Mouse (Mus musculus) stomach, postnatal 0 days (tissue): ENCODE results near the gene Tenm2. TPM values are rescaled to one million over a fixed set of nuclear protein-coding genes. Genes with fewer than 3 reads are reported as not detected.

Experiments
- ATAC-seq: fragments of 200-750 bp; cut with Nextera tagmentation; 2 replicates; pipeline ENCODE4 v1.8.0; 2017; ENCODE audit not compliant: low FRiP score, low TSS enrichment
- DNase-seq: peaks from one replicate; pipeline ENCODE4 v3.0.0-alpha.2; 2016; ENCODE audit warnings: low spot score
- H3K27ac ChIP-seq: fragments of 300-500 bp; sonication (generic); replicated peaks from 2 replicates; pipeline ENCODE4 v1.5.1; 2014; ENCODE audit warnings: mild to moderate bottlenecking, control low read depth
- H3K27me3 ChIP-seq: fragments of 300-500 bp; sonication (generic); 2 replicates; pipeline ENCODE4 v1.6.1; 2014; ENCODE audit warnings: low read length; ENCODE audit not compliant: control insufficient read depth, insufficient read depth
- H3K36me3 ChIP-seq: fragments of 300-500 bp; sonication (generic); 2 replicates; pipeline ENCODE4 v1.6.1; 2014; ENCODE audit warnings: low read length, mixed read lengths; ENCODE audit not compliant: control insufficient read depth, insufficient read depth
- H3K4me1 ChIP-seq: fragments of 300-500 bp; sonication (generic); replicated peaks from 2 replicates; pipeline ENCODE4 v1.6.1; 2014; ENCODE audit warnings: antibody characterized with exemption; ENCODE audit not compliant: control insufficient read depth, insufficient read depth
- H3K4me2 ChIP-seq: fragments of 300-500 bp; sonication (generic); replicated peaks from 2 replicates; pipeline ENCODE4 v1.6.1; 2014; ENCODE audit warnings: low read depth, mild to moderate bottlenecking, control low read depth, moderate library complexity
- H3K4me3 ChIP-seq: fragments of 300-500 bp; sonication (generic); 2 replicates; pipeline ENCODE4 v1.5.1; 2014; ENCODE audit warnings: low read depth, low read length, control low read depth
- H3K9ac ChIP-seq: fragments of 300-500 bp; sonication (generic); 2 replicates; pipeline ENCODE4 v1.6.1; 2014; ENCODE audit warnings: mild to moderate bottlenecking, low read length, control low read depth, mixed read lengths
- H3K9me3 ChIP-seq: fragments of 300-500 bp; sonication (generic); 2 replicates; pipeline ENCODE4 v1.6.1; 2016; ENCODE audit warnings: low read length; ENCODE audit not compliant: control insufficient read depth
- CTCF ChIP-seq: IDR thresholded peaks from 2 replicates; pipeline ENCODE4 v1.5.1; 2016; ENCODE audit warnings: antibody characterized with exemption, low read depth, mild to moderate bottlenecking, moderate library complexity
- EP300 ChIP-seq: optimal IDR thresholded peaks from 2 replicates; pipeline ENCODE3; 2016; ENCODE audit warnings: antibody characterized with exemption
- WGBS: fragments of 180-500 bp; shearing (Covaris S2); extraction: QIAGEN DNeasy Blood & Tissue Kit; methylation state at CpG from one replicate; pipeline ENCODE4 v1.1.7; 2014; 5-methylcytosine and 5-hydroxymethylcytosine counted together
- polyA plus RNA-seq: library from polyadenylated mRNA; unstranded; fragments of >200 nt; fragmentation: Nextera tagmentation; extraction: Ambion mirVana; gene quantifications from 2 replicates; pipeline ENCODE4 v1.2.1, GENCODE M21; 2015

The Tenm2 gene
- polyA plus RNA-seq, 1 experiment from 2014 or later, result 3.6 TPM

DNA sequence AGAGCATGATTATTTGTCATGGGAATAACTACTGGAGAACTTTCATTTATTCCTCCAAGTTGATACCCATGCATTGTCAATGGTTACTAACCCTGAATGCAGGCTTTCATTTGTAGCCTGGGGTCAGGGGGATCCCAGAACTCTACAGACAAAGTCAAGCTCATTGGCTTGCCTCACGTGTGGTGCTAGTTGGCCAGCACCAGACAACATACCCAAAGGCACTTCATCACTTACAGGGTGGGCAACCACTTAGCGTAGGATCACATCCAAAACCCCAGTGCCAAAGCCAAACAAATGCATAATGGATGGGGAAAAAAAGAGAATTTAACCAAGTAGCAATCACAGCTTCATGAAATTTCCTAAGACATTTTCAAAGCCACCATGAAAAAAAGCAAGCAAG lies 261.6 kb downstream of the Tenm2 start:
- no peaks in the 10 kb centered on the region for H3K9me3 ChIP-seq
- no peak overlapping the region for H3K4me2 ChIP-seq
- H3K27me3 ChIP-seq, result no peaks in the 10 kb centered on the region
- no peaks in the 10 kb centered on the region for H3K4me1 ChIP-seq
- no peaks in the 10 kb centered on the region for H3K36me3 ChIP-seq
- no peak for ATAC-seq
- no peak overlapping the region for H3K4me3 ChIP-seq
- no peak for DNase-seq
- H3K9ac ChIP-seq, result no peak overlapping the region
- TF ChIP-seq CTCF, result no peak
- TF ChIP-seq EP300, result no peak
- WGBS, result 69% methylated on average over 2 of the region's 2 CpGs
- H3K27ac ChIP-seq, result no peak overlapping the region

GRCm38 (mm10) chr11:36958102-36958501 lies 277.7 kb downstream of the Tenm2 start:
- H3K9ac ChIP-seq, result no peak overlapping the region
- ATAC-seq, result no peak
- H3K4me3 ChIP-seq, result no peak overlapping the region
- no peak overlapping the region for H3K4me2 ChIP-seq
- no peaks in the 10 kb centered on the region for H3K9me3 ChIP-seq
- H3K27ac ChIP-seq, result no peak overlapping the region
- H3K4me1 ChIP-seq, result no peaks in the 10 kb centered on the region
- 81% methylated on average over 5 of the region's 5 CpGs for WGBS
- no peak for TF ChIP-seq EP300
- no peak for TF ChIP-seq CTCF
- H3K27me3 ChIP-seq, result no peaks in the 10 kb centered on the region
- DNase-seq, result no peak
- H3K36me3 ChIP-seq, result no peaks in the 10 kb centered on the region

GRCm38 (mm10) chr11:36941429-36941828 lies 294.3 kb downstream of the Tenm2 start:
- Histone ChIP-seq H3K27me3 (no peaks in the 10 kb centered on the region), H3K9me3 (no peaks in the 10 kb centered on the region), H3K27ac (no peak overlapping the region), H3K9ac (no peak overlapping the region), H3K4me2 (no peak overlapping the region), H3K4me3 (no peak overlapping the region), H3K4me1 (no peaks in the 10 kb centered on the region), H3K36me3 (no peaks in the 10 kb centered on the region)
- ATAC-seq (no peak), DNase-seq (no peak)
- WGBS, result 89% methylated on average over 6 of the region's 6 CpGs
- no peak for TF ChIP-seq EP300
- no peak for TF ChIP-seq CTCF

DNA sequence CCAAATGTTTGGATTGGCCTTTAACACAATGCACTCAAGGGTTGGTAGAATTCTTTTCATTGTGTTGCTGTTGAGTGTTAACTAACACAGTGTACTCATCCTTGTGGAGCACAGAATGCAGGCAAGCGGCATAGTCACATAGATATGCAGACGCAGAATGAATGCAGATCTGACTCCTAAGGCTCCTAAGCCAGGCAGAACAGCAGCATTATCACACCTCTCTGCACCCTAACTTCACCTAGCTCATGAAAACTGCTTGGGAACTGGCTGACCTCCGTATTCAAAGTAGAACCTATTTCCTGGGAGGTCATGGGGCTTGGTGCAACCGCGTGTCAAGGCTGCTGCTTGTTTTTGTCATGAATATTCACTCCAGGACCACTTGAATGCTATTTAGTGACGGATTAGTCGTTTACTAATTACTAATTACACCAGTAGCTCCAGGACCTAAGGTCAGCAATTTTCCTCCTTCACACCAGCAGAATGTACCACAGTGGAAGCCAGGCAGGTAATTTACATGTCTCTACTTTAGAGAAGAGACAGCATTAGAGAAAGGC lies 295.1 kb downstream of the Tenm2 start:
- no peaks in the 10 kb centered on the region for H3K9me3 ChIP-seq
- no peak for TF ChIP-seq EP300
- TF ChIP-seq CTCF, result no peak
- H3K4me2 ChIP-seq, result no peak overlapping the region
- DNase-seq (no peak), ATAC-seq (no peak)
- H3K27ac ChIP-seq, result no peak overlapping the region
- H3K4me1 ChIP-seq, result no peaks in the 10 kb centered on the region
- 60% methylated on average over 7 of the region's 7 CpGs for WGBS
- H3K9ac ChIP-seq, result no peak overlapping the region
- no peak overlapping the region for H3K4me3 ChIP-seq
- H3K27me3 ChIP-seq, result no peaks in the 10 kb centered on the region
- no peaks in the 10 kb centered on the region for H3K36me3 ChIP-seq

GRCm38 (mm10) chr11:36929817-36930216 lies 305.9 kb downstream of the Tenm2 start:
- Histone ChIP-seq H3K4me3 (no peak overlapping the region), H3K27ac (no peak overlapping the region), H3K9me3 (no peaks in the 10 kb centered on the region), H3K27me3 (no peaks in the 10 kb centered on the region), H3K9ac (no peak overlapping the region), H3K36me3 (no peaks in the 10 kb centered on the region), H3K4me2 (no peak overlapping the region), H3K4me1 (no peaks in the 10 kb centered on the region)
- DNase-seq, result no peak
- TF ChIP-seq EP300, result no peak
- no peak for TF ChIP-seq CTCF
- no peak for ATAC-seq
- 72% methylated on average over 5 of the region's 5 CpGs for WGBS

DNA sequence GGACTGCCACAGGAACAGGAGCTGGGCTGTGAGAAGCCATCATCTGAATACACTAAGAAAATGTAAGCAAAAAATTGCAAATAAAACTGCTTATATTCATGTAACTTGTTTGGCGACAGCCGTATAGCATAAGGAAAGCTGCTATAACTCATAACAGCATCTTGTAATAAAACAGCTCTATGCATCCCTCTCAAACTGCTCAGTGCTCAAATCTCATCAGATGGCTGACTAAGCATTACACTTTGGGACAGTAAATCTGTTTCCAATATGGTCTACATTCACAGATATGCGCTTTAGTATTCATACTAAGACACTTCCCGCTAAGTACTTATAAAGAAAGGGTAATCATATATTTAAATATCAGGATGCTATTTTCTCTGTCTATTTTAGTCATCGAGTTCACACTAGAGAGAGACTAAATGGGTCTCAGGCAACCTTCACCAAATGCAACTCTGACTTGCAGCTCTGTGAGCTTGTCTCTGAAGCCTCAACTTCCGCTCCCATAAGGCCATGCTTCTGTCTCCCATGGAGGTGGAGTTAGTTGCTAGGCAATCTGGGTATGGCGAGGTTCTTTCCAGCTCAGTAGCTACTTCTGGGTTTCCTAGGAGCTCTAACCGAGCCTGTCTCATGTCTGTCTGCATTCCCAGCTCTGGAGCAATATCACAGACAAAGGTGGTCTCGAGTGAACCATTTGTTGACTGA lies 308.9 kb downstream of the Tenm2 start:
- no peaks in the 10 kb centered on the region for H3K4me1 ChIP-seq
- ATAC-seq, result no peak
- H3K9ac ChIP-seq, result no peak overlapping the region
- H3K9me3 ChIP-seq, result no peaks in the 10 kb centered on the region
- no peak overlapping the region for H3K27ac ChIP-seq
- WGBS, result 78% methylated on average over 9 of the region's 9 CpGs
- no peaks in the 10 kb centered on the region for H3K27me3 ChIP-seq
- TF ChIP-seq EP300, result no peak
- TF ChIP-seq CTCF, result no peak
- no peaks in the 10 kb centered on the region for H3K36me3 ChIP-seq
- no peak for DNase-seq
- no peak overlapping the region for H3K4me2 ChIP-seq
- H3K4me3 ChIP-seq, result no peak overlapping the region
